Mouse (Mus musculus) kidney, adult 18-20 months (tissue): ENCODE data around the gene Mbnl2.
A peak's percentile ranks its signal among the peaks of the same experiment; 100 is the strongest.

Experiments used
- DNase-seq: peaks from one replicate; pipeline ENCODE4 v3.0.0; 2021

Mbnl2 gene

DNA sequence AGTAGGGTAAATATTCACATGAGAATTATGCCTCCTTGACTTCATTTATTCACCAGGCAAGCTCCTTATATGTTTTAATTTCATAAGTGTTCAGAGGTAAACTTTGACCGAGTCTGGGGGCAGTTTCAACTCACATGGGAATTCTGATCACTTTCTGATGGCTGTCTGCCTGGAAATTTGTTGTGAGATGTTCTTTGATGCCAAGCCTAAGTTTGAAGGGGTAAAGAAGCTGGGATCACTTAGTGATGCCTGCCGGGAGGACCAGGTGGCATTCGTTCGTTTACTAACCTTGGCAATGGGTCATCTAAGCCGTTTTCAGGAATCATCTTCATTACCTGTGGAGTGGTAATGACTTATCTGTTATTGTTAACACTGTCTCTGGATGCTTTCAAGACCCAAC is 23.0 kb downstream of the Mbnl2 start:
- no peak for DNase-seq

DNA sequence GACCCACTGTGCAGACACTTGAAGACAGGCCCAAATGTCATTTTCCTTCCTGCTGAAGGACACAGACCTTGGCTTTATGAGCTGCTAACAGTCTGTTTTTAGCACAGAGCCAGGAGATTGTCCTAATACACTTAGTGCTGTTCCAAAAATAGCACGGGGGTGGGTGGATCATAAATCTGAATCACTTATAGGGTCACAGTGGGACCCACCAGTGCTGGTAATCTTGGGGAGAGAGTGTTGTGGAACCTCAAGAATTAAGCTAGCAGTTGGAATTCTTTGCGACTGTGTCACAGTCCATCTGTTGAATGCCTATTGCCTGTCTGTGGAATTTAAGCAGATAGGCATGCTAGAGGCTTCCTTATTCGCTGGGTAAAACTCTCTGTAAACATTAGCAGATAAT is 24.2 kb downstream of the Mbnl2 start:
- peak; percentile 37 for DNase-seq

DNA sequence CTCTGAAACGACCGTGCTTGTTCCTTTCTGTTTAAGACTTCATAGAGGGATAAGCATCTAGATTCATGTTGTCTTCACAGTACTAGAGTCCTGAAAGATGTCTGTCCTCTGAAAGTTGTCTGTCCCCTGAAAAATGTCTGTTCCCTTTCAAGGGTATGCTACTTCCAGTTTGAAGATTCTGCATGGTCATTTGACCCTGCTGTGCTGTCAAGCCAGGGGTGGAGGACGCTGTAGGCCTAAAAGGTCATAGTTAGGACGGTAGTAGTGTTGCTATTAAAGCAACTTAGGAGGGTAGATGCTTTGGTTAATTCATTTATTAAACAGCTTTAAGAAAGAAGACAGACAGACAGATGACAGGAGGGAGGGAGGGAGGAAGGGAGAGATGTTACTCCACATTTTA is 24.7 kb downstream of the Mbnl2 start:
- no peak for DNase-seq

DNA sequence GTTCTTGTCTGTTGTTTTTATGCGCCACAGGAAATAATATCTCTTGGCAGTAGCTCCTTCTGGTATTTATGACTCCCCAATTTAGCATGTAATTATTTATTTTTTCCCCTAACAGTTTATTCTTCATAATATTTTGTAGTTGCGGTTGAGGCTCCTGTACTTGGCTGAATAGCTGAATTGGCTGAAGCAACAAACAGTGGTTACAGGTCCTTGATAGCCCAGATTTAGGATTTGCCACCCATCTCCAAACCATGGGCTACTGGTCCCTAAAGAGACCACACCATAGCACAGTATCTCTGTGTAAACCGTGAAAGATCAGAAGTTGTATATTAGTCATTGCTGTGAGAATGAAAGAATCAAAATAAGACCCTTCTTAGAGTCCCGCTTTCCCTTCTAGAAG is 25.3 kb downstream of the Mbnl2 start:
- DNase-seq, result no peak

DNA sequence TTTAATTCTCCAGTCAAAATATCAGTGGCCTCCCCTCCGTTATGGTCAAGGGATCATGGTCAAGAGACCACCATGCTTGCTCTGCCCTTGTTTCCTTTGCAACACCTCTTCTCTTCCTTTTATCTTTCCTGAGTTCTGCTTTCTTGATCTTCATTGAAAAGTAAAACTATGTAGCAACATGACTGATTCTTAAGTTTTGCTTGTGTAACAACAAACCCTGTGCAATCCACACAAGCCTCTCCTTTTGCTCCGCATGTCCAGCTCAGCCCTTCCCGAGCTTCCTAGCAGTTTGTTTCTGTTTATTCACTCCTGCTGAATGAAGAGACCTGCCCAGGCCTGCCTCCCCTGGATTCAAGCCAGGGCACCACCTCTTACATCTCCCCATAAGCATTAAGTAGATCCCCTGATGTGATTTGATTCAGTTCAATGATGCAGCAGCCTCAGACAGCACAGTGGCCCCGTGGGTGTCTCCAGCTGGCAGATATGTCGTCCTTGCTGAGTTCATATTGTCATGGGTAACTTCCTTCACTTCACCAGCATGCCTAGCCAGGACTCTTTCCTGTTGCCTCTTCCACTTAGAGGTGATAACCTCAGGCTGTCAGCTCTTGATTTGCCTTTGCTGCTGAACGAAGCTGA is 27.6 kb downstream of the Mbnl2 start:
- DNase-seq, result peak; percentile 53

DNA sequence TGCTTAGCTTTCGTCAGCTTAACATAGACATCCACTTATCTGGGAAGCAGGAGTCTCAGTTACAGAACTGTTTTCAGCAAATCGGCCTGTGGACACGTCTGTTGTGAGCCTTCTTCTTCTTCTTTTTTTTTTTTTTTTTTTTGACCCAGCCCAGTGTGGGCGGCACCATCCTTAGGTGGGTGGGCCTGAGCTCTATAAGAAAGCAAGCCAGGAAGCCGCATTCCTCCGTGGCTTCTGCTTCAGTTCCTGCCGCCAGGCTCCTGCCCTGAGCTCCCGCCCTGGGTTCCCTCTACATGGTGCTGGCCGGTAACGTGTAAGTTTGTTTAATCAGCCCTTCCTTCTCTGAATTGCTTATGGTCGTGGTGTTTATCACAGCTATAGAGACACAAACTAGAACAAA is 30.8 kb downstream of the Mbnl2 start:
- no peak for DNase-seq

DNA sequence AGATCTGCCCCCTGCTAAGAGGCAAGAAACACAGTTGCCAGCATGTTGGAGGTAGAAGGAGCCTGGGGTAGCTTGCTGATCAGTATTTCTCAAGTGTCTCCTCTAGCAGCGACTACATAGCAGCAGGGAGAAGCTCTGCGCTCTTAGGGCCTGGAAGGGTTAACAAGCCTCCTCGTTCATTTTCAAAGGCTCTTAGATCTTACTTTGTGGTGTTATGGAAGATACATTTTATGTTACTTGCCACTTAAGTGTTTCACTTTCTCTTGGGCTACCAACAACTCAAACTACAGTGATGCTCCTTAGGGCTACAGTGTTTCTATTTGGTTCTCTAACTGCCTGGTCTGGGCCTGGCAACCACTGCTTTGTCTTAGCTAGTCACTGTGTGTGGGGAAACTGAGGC is 31.9 kb downstream of the Mbnl2 start:
- no peak for DNase-seq

DNA sequence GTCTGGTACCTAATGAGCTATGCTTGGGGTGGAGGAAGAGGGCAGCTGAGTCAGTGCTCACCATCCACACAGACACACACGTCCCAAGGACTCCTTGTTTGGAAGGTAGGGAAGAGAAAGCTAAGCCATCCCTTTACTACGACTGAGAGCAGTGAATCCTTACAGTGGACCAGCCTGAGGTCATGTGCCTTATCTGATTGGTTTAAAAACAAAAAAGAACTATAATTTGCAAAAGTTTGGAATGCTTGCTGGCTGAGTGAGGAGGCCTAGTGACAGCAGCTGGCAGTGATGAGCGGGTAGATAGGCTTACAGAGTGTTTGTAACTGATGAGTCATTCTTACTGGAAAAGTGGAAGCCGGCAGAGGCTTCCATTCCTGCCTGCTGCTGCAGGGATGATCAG is 32.5 kb downstream of the Mbnl2 start:
- DNase-seq, result no peak

DNA sequence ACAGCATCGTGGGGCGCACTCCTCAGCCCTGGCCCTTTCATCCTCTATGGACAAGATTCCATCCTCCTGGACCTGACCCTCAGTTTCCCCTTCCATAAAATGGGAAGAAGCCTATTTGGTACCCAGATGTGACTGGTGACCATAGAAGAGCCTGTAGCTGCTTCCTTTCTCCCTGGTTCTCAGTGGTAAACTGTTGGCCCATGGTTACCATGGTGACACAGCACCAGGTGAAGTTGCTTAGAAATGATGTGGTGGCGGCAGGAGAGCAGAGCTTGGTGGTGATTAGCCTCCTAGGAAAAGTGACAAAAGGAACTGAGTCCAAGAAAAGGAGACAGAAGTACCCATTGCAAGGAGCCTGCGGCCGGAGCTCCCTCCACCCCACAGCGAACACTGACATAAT is 34.2 kb downstream of the Mbnl2 start:
- DNase-seq, result no peak

DNA sequence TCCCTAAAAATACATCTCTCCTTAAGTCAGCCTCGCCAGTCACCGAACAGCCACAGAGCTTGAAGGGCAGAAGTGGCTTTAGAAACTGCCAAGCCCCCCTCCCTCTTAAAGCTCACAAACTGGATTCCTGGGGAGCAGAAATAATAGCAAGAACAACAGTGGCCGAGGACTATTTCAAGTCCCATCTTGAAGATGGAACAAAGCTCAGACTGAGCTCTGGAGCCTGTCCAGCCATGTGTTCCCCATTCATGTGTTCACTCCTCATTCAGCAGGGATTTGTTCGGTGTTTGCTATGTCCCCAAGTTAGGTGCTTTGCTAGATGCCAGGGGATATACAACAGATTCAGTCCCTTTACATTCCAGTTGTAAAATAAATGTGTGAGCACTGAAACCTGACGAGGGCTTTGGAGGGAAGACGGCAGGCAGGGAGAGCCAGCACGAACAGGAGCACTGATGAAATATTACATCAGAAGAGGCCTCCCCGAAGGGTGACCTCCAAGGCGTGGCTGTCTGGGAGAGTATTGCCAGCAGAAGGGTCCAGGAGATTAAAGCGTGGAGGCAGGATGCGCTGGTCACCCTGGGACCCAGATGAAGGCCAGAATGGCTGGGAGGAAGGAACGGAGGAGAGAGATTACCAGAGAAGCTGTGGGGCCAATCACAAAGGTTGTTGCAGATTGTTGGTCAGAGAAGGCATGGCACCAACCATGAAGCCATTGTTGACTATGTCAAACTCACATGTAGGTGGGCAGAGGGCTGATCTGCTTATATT is 36.0 kb downstream of the Mbnl2 start:
- DNase-seq, result no peak

DNA sequence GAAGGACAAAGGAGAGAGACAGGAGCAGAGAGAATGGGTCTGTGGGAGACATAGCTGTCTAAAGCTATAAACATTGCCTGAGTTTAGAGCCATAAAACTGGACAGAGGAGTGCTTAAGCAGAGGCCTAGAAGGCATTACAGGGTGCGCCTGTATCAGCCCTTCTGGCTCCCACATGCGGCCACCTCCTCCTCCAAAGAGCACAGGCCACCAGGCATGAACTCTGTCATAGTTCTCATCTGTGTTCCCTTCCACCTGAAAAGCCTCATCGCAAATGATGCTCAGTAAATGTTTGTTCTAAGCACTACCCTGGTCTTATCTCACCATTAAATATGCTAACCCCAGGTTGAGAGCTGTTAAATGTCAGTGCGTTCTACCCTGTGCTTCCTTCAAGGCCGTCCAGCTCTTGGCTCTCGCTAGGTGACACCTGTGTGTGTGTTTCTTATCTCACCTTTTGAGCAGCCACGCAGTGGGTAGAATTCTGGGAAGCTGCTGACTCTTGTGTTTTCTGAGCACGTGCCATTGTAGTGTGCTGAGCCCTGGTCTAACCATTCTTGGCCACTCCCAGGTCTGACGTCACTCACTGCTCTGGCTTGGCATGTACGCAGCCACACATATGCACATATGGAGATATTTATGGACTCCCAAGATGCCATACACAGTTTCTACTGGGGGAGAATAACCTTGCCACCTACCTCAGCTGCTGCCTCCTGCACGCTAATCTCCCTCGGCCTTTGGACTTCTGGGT is 37.4 kb downstream of the Mbnl2 start:
- DNase-seq, result no peak

DNA sequence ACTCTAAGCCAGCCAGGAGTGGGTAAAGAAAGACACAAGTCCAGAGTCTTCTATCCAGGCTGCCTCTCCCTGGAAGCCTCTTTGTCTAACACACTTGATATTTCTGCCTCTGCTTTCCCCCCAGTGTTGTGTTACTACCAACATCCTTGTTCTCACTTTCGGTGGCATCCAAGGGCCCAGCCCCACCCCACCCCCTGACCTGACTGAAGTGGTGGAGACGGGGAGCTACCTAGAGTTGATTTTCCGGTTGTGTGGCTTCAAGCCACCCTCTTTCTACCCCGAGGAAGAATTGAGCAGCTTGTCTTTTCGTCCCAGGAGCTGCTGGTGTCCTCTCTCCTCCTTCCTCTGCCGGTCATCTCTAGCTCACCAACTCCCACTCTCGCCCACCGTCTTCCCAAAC is 38.0 kb downstream of the Mbnl2 start:
- no peak for DNase-seq

DNA sequence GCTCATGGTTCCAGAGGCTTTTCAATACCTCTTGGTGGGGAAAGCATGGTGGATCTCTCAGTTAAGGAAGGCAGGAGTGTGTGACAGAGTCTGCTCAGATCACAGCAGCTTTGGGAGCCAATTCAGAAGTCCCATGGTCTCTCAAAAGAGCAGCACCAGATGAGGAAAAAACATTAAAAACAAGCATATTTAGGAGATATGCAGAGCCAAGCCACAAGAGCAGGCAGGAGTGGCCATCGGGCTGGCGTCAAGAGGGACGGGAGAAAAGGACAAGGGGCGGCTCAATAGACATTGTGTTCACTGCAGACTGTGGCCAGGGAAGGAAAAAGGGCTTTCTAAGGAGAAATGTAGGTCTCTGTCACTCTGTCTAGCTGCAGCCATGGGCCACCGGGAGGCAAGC is 40.3 kb downstream of the Mbnl2 start:
- DNase-seq, result no peak

DNA sequence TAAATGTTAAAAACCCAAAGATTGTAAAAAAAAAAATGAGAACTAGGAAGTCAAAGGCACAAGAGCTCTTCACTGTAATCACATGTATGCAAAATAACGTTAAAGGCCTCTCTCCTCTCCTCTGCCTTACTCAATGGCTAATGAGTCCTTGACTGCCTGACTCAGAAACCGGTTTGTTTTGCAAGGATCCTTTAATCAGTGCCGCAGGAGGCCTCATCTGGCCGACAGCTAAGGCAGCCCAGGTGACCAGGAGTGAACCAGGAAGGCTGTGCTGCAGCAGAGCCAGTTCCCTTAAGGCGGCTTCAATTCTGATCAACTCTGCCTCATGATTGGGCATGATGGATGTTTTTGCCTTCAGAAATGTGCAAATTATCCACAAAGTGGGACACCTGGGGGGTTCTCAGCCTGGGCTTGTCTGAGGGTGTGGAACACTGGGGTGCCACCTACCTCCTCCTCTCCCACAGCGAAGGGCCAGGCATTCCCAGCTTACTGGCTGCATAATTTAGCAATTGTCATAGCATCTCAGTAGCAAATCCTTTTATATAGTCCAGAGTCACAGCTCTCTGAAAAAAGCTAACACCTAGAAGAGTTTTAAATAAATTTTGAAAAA is 43.0 kb downstream of the Mbnl2 start:
- no peak for DNase-seq

DNA sequence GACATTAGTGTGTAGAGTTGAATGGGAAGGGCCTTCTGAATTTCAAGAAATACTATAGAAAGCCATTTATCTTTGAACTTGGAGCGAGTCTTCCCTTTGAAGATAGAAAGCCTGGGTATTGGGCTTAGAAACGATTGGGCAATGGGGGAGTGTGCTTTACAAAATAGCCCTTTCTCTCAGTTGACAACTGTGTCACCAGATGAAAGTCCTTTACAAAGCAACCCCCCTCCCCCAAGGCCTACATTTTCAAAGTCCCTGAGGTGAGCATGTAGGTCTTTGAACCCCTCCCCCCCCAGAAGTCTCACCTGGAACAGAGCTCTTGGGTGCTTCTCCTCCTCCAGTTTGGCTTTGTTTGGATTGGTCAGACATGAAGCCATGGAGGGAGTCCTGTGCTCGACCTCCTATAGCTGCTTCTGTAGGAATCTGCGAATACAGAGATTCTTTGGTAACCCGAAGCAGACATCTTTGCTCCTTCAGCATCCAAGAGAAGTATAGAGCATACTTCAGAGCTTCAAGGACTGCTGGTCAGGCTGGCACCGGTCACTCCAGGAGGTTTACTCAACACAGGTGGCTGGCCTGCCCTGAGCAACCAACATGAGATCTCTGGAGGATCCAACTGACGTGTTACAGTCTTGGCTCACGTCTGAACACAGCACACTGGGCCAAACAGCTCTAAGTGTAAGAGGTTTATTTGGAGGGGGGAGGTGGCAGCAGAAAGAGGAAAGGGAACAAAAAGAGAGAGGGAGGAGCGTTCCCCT is 43.7 kb downstream of the Mbnl2 start:
- DNase-seq, result no peak

DNA sequence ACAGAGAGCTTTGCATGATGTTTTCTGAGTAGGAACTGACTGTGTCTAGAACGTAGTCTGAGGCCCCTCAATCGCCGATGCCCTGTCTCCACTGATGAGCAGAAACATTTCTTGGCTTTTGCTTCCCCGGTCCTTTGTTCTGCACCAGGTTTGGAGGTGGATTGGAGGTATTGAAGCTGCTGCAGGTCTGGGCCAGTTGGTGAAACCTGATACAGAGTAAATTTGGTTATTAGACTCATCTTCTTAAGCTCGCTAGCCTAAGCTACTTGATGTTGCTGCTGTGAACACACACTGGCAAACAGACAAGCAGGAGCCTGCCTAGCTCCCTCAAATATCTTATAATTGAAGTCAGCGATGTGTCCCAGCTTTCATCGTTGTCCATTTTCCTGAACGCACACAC is 46.6 kb downstream of the Mbnl2 start:
- no peak for DNase-seq

DNA sequence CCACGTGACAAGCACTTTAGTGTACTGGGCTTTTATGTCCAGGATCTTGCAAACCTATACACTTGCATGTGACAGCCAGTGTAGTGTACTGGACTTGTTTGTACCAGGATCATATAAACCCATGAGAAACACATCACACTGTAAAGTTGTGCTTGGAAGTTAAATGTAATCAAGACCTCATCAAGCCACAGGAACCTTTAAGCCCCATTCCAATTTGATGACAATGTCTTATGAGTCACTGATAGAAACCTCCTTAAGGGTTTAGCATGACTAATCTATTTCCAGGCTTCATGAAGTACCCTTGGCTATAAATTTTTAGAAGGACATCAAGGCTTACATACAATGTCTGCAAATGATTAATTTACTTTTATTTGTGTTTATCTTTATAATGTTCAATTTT is 47.6 kb downstream of the Mbnl2 start:
- DNase-seq, result no peak

DNA sequence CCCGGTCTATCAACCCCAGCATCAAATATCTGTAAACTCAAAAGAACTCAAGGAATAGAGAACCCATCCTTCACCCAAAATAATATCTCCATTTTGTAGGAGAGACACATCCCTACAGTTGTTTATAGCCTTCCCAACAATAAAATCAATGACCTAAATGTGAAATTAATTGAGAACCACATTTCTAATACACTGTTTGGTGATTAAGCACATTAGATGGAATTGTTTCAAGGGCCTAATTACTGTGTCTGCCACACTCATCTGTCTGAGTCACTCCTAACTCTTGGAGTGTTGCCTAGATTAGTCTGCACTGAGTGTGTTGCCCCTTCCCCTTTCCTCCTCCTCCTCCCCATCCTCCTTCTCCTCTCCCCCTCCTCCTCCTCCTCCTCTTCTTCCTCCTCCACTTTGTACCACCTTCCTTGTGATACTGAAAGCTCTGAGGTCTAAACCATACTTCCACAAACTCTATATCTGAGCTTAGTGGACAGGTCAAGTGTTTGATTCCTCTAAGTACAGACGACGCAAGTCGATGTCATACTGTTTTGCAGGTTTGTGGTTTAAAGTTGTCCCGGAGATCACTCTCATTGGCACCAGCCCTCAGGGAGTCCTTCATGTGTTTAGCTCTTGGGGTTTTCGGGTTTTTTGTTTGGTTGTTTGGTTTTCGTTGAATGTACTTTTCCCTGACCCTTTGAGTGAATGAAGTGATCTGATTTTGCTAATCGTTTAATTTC is 48.8 kb downstream of the Mbnl2 start:
- no peak for DNase-seq

DNA sequence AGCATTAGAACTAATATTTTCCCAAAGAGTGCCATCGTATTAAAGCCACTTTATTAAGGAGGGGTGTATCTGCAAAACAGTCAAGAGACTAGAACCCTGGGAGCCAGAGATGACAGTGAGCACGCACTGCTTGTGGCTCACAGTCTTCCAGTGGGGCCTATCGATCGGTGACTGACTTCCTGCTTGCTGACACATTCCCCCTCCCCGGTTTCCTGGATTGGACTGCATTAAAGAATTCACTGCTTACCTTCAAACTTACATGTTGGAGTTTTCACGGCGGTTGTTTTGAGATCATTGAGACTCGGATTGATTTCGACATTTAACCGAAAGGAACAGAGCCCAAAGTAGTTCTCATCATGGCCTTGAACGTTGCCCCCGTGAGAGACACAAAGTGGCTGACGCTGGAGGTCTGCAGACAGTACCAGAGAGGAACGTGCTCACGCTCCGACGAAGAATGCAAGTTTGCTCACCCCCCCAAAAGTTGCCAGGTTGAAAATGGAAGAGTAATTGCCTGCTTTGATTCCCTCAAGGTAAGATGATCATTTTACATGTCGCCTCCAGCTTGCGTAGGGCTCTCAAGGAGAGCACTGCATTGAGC is 49.5 kb downstream of the Mbnl2 start:
- DNase-seq, result no peak

DNA sequence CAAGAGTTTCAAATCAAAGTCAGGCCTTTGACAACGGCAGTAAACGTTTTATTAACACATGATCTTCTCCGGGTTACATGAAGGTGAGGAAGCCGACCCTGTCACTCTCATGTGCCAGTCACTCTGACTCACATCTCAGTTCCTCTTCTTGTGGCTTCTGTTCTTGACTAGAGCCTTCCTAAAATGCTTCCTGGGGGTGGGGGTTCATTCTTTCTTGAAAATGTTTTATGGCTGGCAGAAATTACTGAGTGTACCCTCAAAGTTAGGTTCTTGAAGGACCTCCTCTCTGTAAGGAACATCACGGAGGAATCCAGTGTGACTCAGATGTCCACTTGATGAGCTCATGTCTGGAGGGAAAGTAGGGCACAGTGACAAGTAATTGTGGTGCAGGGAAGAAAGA is 50.2 kb downstream of the Mbnl2 start:
- DNase-seq, result no peak

DNA sequence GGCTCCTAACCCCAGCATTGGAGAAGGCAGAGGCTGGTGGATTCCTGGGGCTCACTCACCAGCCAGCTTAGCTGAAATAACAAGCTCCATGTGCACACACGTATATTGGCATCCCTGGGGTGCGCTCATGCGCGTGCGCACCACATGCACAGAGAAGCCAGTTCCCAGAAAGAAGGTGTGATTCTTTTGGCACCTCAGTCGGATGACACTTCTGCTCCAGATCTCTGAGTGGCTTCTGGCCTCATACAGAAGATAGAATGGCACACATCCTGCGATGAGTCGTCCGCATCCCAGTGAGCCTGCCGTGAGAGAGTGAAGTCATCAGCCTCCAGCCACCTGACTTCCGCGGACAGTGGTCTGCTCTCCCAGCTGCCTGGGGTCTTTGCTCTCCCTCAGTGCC is 55.0 kb downstream of the Mbnl2 start:
- DNase-seq, result no peak
